Mouse (Mus musculus) olfactory bulb, adult 2 months (tissue): Measurements from ENCODE around the gene Foxf1.

Source experiments
- CTCF ChIP-seq: fragments of 200-500 bp; IDR thresholded peaks from 2 replicates; pipeline ENCODE4 v1.5.1; 2012; ENCODE audit warnings: low read depth, mild to moderate bottlenecking, low read length, moderate library complexity; ENCODE audit not compliant: insufficient read depth
- POLR2A ChIP-seq: fragments of 200-500 bp; IDR thresholded peaks from 2 replicates; pipeline ENCODE4 v1.6.1; 2012; ENCODE audit warnings: mild to moderate bottlenecking, low read depth, low read length, moderate library complexity; ENCODE audit not compliant: insufficient read depth

DNA sequence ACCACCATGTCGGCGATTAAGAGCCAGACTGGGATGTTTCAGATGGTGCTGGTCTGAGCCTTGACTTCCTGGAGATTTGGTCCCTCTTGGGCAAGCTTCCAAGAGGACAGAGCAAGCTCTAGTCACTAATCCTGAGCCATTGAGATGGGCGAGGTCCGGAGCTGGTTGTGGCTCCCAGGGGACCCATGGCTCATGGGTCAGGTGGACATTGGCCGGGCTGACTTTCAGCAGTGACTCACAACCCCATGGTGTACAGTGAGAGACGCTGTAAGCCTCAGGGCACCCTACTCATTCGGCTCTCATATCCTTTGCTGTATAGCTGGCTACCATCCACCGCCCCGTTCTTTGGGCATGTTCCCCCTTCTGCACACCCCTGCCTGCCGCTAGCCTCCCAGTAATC is 49.9 kb downstream of the Foxf1 start:
- TF ChIP-seq CTCF (no peak), POLR2A (no peak)
